Mouse (Mus musculus) adrenal gland, postnatal 14 days (tissue): ENCODE data around the gene Mipol1. TPM values are rescaled to one million over a fixed set of nuclear protein-coding genes. Genes with fewer than 3 reads are reported as not detected.

Experiments used
- total RNA-seq: library from RNA; stranded (reverse); gene quantifications from 2 replicates; pipeline ENCODE4 v1.2.3, GENCODE M21; 2021

Gene Mipol1
- total RNA-seq, 1 experiment from 2014 or later = 10.0 TPM

Other genes starting within 250 kb of the Mipol1 start
- 0.98 and 2.1 TPM in 2 replicates for gene Slc25a21, start 33.0 kb upstream of the Mipol1 start, total RNA-seq
- 33.2 and 38.6 TPM in 2 replicates for gene Prps1l3, start within 50 bp of the Mipol1 start, total RNA-seq